Mouse (Mus musculus): Measurements from ENCODE around the gene Stk32b.

Gene Stk32b

GRCm38 (mm10) chr5:37716505-37717372 is at the start of gene Stk32b:
Gene Stk32b, minus strand, starts transcription at chr5:37717171.
- no peak for DNase-seq (ENCODE audit: low spot score in 2 of 2)

GRCm38 (mm10) chr5:37765851-37766250 is 48.9 kb upstream of the Stk32b start:
- DNase-seq (ENCODE audit: low spot score in 2 of 2) = no peak

GRCm38 (mm10) chr5:37762046-37762445 is 45.1 kb upstream of the Stk32b start:
- DNase-seq (ENCODE audit: low spot score in 2 of 2) = no peak

GRCm38 (mm10) chr5:37753366-37753765 is 36.4 kb upstream of the Stk32b start:
- DNase-seq (ENCODE audit: low spot score in 2 of 2) = no peak

- peak in 1 of 2 experiments; percentile 75 for DNase-seq (ENCODE audit: low spot score in 2 of 2)
Measured at GRCm38 (mm10) chr5:37752027-37752967, 35.3 kb upstream of the Stk32b start.

GRCm38 (mm10) chr5:37743889-37744707 is 27.1 kb upstream of the Stk32b start:
- DNase-seq (ENCODE audit: low spot score in 2 of 2) = no peak

GRCm38 (mm10) chr5:37736213-37736612 is 19.2 kb upstream of the Stk32b start:
- DNase-seq (ENCODE audit: low spot score in 2 of 2) = no peak

- no peak for DNase-seq (ENCODE audit: low spot score in 2 of 2)
Measured at GRCm38 (mm10) chr5:37735224-37735623, 18.3 kb upstream of the Stk32b start, which contains the start of gene Cytl1. Gene Cytl1, plus strand, starts transcription at chr5:37735519.

GRCm38 (mm10) chr5:37730781-37731180 is 13.8 kb upstream of the Stk32b start:
- DNase-seq (ENCODE audit: low spot score in 2 of 2) = no peak

- no peak for DNase-seq (ENCODE audit: low spot score in 2 of 2)
Measured at GRCm38 (mm10) chr5:37725220-37725886, 8.4 kb upstream of the Stk32b start.

GRCm38 (mm10) chr5:37720670-37721069 is 3.7 kb upstream of the Stk32b start:
- no peak for DNase-seq (ENCODE audit: low spot score in 2 of 2)

GRCm38 (mm10) chr5:37717384-37717963 is 503 bp upstream of the Stk32b start:
- DNase-seq (ENCODE audit: low spot score in 2 of 2) = peak in 1 of 2 experiments; percentile 55

- no peak for DNase-seq (ENCODE audit: low spot score in 2 of 2)
Measured at GRCm38 (mm10) chr5:37709257-37709904, 7.6 kb downstream of the Stk32b start.

GRCm38 (mm10) chr5:37708124-37708523 is 8.8 kb downstream of the Stk32b start:
- no peak for DNase-seq (ENCODE audit: low spot score in 2 of 2)

GRCm38 (mm10) chr5:37704962-37705361 is 12.0 kb downstream of the Stk32b start:
- no peak for DNase-seq (ENCODE audit: low spot score in 2 of 2)

GRCm38 (mm10) chr5:37699757-37700156 is 17.2 kb downstream of the Stk32b start:
- no peak for DNase-seq (ENCODE audit: low spot score in 2 of 2)

GRCm38 (mm10) chr5:37697286-37697685 is 19.7 kb downstream of the Stk32b start:
- DNase-seq (ENCODE audit: low spot score in 2 of 2) = peak in 1 of 2 experiments; percentile 52

- DNase-seq (ENCODE audit: low spot score in 2 of 2) = no peak
Measured at GRCm38 (mm10) chr5:37695773-37696172, 21.2 kb downstream of the Stk32b start.

GRCm38 (mm10) chr5:37692759-37693158 is 24.2 kb downstream of the Stk32b start:
- DNase-seq (ENCODE audit: low spot score in 2 of 2) = no peak

GRCm38 (mm10) chr5:37670781-37671180 is 46.2 kb downstream of the Stk32b start:
- DNase-seq (ENCODE audit: low spot score in 2 of 2) = peak in 1 of 2 experiments; percentile 22

Measured in left cerebral cortex, adult 9 months (tissue).